Mouse (Mus musculus): ENCODE measurements around the gene Pomgnt2.
"Not testable (repeated sequence)": the region's sequence is repeated elsewhere in the genome, so short reads cannot be mapped to it uniquely, and the experiment has no call there.

The Pomgnt2 gene

GRCm38 (mm10) chr9:121997010-121997409, at the start of gene Pomgnt2:
Pomgnt2 (minus strand) TSS chr9:121997110.
- DNase-seq (ENCODE audit: low spot score in 2 of 2), result no peak

DNA sequence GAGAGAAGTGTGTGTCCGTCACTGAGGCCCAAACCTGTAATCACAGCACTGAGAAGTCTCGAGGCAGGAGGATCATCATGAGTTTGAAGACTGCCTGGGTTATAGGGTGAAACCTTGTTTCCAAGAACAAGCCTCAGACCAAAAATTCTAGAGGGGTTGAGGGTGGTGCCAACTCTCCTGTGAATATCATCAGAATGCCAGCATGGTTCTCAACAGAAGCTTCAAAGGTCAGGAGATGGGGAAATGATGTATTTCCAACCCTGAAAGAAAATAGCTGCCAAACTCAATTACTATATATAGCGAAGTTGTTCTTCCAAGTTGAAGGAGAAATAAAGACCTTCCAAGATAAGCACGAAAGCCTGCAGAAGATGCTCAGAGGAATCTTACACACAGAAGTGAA, 42.9 kb upstream of the Pomgnt2 start:
- no peak for DNase-seq (ENCODE audit: low spot score in 2 of 2)

- DNase-seq (ENCODE audit: low spot score in 2 of 2), result no peak
Observed at GRCm38 (mm10) chr9:122038631-122039030, 41.7 kb upstream of the Pomgnt2 start.

- no peak for DNase-seq (ENCODE audit: low spot score in 2 of 2)
Observed at GRCm38 (mm10) chr9:122036496-122037054, 39.7 kb upstream of the Pomgnt2 start.

GRCm38 (mm10) chr9:122035807-122036206, 38.9 kb upstream of the Pomgnt2 start:
- no peak for DNase-seq (ENCODE audit: low spot score in 2 of 2)

DNA sequence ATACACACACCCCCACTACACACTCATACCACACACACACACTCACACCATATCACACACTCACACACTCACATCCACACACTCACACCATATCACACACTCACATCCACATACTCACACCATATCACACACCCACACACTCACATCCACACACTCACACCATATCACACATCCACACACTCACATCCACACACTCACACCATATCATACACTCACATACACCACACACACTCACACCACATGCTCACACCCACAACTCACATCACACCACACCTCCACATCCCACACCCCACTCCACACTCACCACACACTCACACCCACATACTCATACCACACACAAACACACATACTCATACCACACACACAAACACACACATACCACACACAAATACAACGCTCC, 38.0 kb upstream of the Pomgnt2 start:
- DNase-seq (ENCODE audit: low spot score in 2 of 2), result no peak

GRCm38 (mm10) chr9:122032071-122032470, 35.2 kb upstream of the Pomgnt2 start:
- no peak for DNase-seq (ENCODE audit: low spot score in 2 of 2)

DNA sequence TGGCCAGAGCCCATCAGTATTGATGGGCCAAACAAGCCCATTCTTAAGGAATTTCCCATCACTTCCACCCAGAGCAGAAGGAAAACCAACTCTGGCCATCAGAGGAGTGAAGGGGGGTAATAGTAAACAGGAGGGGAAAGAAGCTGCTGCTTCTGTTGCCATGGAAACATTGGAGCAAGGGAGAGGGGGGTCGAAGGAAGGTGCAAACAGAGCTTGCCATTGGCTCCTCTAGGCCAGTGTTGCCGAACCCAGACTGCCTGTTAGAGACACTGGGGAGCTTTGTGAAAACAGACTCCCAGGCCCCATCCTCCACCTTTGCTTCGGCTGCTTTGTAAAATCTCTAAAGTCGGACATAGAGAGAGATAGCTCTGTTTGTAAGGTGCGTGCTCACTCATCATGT, 33.8 kb upstream of the Pomgnt2 start:
- DNase-seq (ENCODE audit: low spot score in 2 of 2), result no peak

DNA sequence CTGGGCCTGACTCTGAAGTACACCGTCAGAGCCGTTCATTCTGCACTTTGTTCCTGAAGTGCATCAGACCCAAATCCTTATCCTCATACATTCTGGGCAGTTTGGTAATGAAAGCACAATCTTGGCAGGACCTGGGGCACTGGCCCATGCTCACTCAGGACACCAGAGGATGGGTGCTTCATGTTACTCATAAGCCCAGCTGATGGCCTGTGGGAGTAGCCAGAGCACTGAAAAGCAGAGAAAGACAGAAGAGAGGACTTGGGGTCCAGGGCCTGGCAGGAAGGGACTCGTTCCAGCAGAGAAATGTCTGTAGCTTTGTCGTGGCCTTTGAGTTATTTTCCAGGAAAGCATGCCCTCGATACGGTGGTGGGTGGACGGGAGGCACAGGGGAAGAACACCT, 32.9 kb upstream of the Pomgnt2 start:
- no peak for DNase-seq (ENCODE audit: low spot score in 2 of 2)

- DNase-seq (ENCODE audit: low spot score in 2 of 2), result no peak
Observed at GRCm38 (mm10) chr9:122027914-122028745, 31.2 kb upstream of the Pomgnt2 start.

DNA sequence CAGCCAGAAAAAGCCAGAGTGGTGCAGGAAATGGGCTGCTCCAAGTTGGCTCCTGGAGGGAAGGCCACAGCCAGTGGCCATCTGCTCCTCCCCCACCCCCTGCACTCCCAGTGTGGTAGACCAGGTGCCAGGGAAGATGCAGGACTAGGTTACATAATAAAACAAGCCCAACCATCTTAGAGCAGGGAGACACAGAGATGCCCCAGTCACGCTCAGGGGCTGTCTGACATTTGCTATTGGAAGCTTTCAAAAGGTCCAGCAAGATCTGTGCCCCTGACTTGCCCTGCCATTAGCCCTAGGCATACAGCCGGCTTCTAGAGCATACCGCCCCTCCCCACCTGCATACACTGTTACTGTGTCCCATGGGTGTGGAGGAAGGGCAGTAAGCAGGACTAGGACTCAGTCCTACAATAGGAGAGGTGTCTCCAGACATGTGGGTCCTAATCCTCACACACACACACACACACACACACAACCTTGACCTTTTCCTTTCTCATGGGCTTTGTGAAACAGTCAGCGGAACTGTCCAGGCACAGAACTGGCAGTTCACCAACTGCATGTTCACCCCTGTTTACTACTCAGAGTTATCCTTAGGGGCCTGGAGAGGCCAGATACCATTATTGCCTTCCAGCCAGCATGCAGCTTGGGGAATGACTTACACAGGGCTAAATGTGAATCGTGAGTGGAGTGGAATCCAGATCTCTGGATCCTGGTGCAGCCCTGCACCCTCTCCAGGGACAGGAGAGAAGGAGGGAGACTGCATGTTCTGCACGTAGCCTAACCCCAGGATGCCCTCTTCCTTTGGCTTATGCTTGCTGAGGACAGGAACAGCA, 30.4 kb upstream of the Pomgnt2 start:
- no peak for DNase-seq (ENCODE audit: low spot score in 2 of 2)

DNA sequence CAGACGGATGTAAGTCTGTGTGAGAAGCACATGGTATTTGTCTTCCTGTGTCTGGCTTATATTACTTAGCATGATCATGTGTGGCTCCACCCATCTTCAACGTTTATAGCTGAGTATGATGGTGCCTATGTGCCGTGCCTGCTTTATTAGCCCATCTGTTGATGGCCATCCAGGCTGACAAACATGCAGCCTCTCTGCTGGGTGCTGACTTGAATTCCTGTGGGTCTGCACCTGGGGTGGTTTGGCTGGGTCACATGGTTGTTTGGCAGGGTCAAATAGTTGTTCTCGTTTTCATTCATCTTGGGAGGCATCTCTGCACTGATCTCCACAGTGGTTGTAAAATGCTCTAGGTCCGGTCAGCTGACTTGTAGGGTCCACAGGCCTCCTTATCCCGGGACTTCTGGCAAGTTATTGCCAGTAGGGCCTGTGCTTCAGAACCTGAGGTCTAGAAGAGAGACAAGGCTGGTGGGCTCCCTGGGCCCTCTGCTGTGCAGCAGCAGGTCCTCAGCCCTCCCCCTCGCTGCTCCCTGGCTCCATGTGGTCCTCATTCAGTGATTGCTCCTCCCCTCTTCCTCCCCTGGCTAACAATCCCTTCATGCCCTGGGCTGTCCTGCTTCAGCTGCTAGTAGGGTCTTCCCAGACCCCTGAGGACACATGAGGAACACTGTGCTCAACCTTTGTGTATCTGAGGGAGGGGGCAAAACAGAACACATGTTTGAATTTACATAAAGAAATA, 29.1 kb upstream of the Pomgnt2 start:
- DNase-seq (ENCODE audit: low spot score in 2 of 2), result no peak

- no peak for DNase-seq (ENCODE audit: low spot score in 2 of 2)
Observed at GRCm38 (mm10) chr9:122024419-122024818, 27.5 kb upstream of the Pomgnt2 start.

- no peak for DNase-seq (ENCODE audit: low spot score in 2 of 2)
Observed at GRCm38 (mm10) chr9:122023873-122024272, 27.0 kb upstream of the Pomgnt2 start.

DNA sequence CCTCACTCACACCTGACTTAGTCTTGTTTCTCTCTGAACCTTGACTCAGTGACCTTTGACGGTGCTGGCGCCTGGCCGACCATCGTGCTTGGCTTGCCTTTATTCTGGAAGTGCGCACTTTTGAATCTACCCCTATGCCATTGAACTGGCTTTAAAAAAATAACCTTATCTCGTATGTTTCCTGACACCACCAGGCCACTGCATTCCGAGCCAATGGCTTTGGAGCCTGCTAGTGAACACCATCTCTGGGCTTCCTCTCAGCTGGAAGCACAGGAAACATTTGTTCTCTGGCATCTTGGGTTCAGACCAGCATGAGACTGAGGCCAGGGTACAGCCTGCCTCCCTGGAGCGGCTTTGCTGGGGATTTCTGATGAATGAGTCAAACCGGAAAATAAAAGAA, 25.9 kb upstream of the Pomgnt2 start:
- peak in 1 of 2 experiments; percentile 51 for DNase-seq (ENCODE audit: low spot score in 2 of 2)

DNA sequence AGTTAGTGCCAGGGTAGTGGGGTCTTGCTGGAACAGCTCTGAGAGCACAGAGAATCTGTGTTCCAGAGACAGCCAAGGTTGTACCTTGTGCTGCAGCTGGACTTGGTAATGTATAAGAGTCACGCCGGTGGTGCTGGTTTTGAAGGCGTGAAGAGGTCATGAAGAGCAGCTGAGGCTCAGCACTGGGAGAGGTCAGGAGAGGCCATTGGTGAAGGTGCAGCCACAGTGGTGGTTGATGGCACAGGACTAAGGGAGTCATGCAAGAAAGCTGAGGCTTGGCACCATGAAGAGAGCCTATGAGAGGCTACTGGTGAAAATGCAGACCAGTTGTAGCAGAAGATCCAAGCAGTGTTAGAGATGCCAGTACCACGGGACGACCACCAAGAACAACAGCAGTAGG, 24.7 kb upstream of the Pomgnt2 start:
- DNase-seq (ENCODE audit: low spot score in 2 of 2), result no peak

DNA sequence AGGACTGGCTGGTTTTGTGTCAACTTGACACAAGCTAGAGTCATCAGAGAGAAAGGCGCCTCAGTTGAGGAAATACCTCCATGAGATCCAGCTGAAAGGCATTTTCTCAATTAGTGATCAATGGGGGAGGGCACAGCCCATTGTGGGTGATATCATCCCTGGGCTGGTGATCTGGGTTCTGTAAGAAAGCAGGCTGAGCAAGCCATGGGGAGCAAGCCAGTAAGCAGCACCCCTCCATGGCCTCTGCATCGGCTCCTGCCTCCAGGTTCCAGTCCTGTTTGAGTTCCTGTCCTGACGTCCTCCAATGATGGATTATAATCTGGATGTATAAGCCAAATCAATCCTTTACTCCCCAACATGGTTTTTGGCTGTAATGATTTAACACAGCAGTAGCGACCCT, 24.3 kb upstream of the Pomgnt2 start:
- not testable (repeated sequence) for DNase-seq (ENCODE audit: low spot score in 2 of 2)

GRCm38 (mm10) chr9:122020321-122020720, 23.4 kb upstream of the Pomgnt2 start:
- no peak for DNase-seq (ENCODE audit: low spot score in 2 of 2)

DNA sequence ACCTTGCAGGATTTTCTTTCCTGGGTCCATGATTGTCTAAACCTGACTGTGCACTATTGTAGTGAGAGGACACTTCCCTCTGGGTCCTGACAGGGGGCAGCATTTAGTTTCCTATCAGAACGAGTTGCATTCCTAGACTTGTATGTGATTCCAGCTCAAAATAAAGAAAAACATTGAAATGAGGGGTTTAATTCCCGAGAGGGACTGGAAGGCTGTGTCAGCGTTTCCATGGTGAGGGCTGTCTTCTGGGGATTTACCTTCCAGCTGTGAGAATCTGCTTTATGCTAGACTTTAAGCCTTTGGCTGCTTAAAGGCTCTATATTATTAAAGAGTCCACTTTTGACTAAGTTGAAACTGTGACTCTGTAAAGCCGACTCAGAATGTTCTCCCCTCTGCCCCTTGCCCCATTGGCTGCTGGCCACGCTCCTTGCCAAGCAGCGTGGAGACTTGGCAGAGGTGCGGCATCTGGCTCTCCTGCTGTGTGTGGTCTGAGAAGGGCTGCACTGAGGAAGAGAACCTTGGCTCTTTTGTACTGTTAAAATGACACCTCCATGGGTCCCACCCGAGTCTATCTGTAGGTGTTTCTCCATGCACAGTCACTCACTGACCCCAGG, 22.0 kb upstream of the Pomgnt2 start:
- peak; percentile 82 to 83 for DNase-seq (ENCODE audit: low spot score in 2 of 2)

GRCm38 (mm10) chr9:122018079-122018478, 21.2 kb upstream of the Pomgnt2 start:
- DNase-seq (ENCODE audit: low spot score in 2 of 2), result no peak

GRCm38 (mm10) chr9:122014241-122014667, 17.3 kb upstream of the Pomgnt2 start:
- peak; percentile 82 to 88 for DNase-seq (ENCODE audit: low spot score in 2 of 2)
